Mouse (Mus musculus): Measurements from ENCODE around the gene Tubd1. TPM values are rescaled to one million over a fixed set of nuclear protein-coding genes. Genes with fewer than 3 reads are reported as not detected.

Gene Tubd1
- polyA plus RNA-seq, 1 experiment from 2014 or later: 13.8 TPM

GRCm38 (mm10) chr11:86578809-86579730, 34.3 kb downstream of the Tubd1 start:
- no peak overlapping the region for H3K27ac ChIP-seq
- H3K27me3 ChIP-seq: no peaks in the 10 kb centered on the region
- ATAC-seq (ENCODE audit: insufficient number of reproducible peaks, insufficient read depth, low FRiP score, low TSS enrichment, low read depth): no peak
- WGBS: 77% methylated on average over 25 of the region's 25 CpGs
- H3K36me3 ChIP-seq: 0 out of 2 replicates have a peak, but pooled peaks cover 6% of the 10 kb centered on the region
- H3K4me2 ChIP-seq: no peak overlapping the region
- H3K9ac ChIP-seq: no peak overlapping the region
- no peaks in the 10 kb centered on the region for H3K9me3 ChIP-seq
- no peak overlapping the region for H3K4me3 ChIP-seq
- peaks cover 25% of the 10 kb centered on the region for H3K4me1 ChIP-seq

DNA sequence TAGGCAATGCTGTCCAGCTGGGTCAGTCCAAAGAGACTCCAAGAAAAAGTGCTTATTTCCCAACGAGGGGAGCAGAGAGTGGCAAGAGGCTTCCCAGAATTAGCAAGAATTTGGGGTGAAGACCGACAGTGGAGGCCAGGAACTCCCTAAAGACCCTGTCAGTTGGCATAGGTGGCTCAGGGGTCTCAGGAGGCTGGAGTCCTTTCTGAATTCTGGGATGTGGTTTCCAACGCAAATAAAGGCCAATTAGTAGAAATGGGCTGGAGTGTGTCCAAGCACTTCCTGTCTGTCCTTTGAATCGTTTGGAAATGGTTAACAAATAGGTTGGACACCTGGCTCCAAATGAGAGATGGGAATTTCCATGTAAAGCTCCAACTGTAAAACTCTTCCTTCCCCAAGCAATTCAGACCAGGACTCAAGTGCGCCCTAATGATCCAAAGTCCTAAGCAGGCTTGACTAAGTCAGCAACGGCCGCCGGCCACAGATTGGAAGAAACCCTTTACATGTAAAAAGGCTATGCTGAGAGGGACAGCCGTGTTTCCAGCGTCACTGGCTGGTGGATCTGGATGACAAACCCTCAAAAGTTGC, 35.0 kb downstream of the Tubd1 start:
- WGBS: 72% methylated on average over 10 of the region's 10 CpGs
- Histone ChIP-seq H3K4me1 (peaks cover 25% of the 10 kb centered on the region), H3K4me3 (no peak overlapping the region), H3K36me3 (0 out of 2 replicates have a peak, but pooled peaks cover 6% of the 10 kb centered on the region), H3K9me3 (no peaks in the 10 kb centered on the region), H3K27me3 (no peaks in the 10 kb centered on the region), H3K4me2 (no peak overlapping the region), H3K9ac (no peak overlapping the region), H3K27ac (no peak overlapping the region)
- ATAC-seq (ENCODE audit: insufficient number of reproducible peaks, insufficient read depth, low FRiP score, low TSS enrichment, low read depth): no peak

DNA sequence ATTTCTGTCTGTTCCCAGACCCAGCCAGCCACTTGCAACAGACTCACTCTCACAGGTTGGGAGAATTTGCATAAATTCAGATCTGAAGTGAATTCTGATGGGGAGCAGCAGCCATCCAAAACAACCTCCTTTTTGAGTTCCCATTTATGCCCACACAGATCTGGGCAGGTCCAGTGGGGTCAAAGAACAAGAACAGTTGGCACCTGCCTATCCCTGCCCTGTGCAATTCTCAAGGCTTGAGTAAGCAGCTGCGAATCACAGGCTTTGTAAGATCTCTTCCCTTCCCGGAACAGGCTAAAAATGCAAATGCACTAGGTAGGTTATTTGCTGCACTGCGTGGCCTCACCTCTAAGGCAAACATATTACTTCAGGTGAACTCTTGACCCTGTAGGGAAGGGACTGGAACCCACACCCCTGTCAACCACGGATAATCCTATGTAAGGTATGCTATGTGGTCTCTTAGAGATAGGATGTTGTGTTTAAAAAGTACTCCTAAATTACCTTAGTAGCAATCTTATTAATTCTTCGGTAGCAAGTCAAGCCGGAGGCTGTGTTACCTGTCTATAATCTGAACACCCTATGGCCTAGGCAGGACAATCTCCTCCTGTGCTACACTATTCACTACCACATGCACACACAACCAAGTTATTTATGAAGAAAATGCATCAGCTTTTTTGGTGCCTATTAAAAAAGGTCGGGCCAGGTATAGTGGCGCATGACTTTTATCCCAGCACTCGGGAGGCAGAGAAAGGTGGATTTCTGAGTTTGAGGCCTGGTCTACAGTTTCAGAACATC, 35.7 kb downstream of the Tubd1 start:
- no peak overlapping the region for H3K9ac ChIP-seq
- H3K27me3 ChIP-seq: no peaks in the 10 kb centered on the region
- no peak overlapping the region for H3K4me2 ChIP-seq
- peaks cover 25% of the 10 kb centered on the region for H3K4me1 ChIP-seq
- H3K27ac ChIP-seq: peak overlapping the region; percentile 77; the same call in 1 of the 2 replicates
- H3K36me3 ChIP-seq: 0 out of 2 replicates have a peak, but pooled peaks cover 6% of the 10 kb centered on the region
- H3K4me3 ChIP-seq: no peak overlapping the region
- WGBS: 77% methylated on average over 9 of the region's 9 CpGs
- no peak for ATAC-seq (ENCODE audit: insufficient number of reproducible peaks, insufficient read depth, low FRiP score, low TSS enrichment, low read depth)
- no peaks in the 10 kb centered on the region for H3K9me3 ChIP-seq

GRCm38 (mm10) chr11:86581250-86581753, 36.5 kb downstream of the Tubd1 start:
- Histone ChIP-seq H3K27ac (peak overlapping the region; percentile 77), H3K9ac (peak overlapping the region; percentile 37; the same call in 1 of the 2 replicates), H3K36me3 (0 out of 2 replicates have a peak, but pooled peaks cover 6% of the 10 kb centered on the region), H3K9me3 (no peaks in the 10 kb centered on the region), H3K27me3 (no peaks in the 10 kb centered on the region), H3K4me1 (peaks cover 25% of the 10 kb centered on the region), H3K4me2 (peak overlapping the region; percentile 9; the same call in 1 of the 2 replicates), H3K4me3 (no peak overlapping the region)
- WGBS: 15% methylated on average over 11 of the region's 11 CpGs
- no peak for ATAC-seq (ENCODE audit: insufficient number of reproducible peaks, insufficient read depth, low FRiP score, low TSS enrichment, low read depth)

DNA sequence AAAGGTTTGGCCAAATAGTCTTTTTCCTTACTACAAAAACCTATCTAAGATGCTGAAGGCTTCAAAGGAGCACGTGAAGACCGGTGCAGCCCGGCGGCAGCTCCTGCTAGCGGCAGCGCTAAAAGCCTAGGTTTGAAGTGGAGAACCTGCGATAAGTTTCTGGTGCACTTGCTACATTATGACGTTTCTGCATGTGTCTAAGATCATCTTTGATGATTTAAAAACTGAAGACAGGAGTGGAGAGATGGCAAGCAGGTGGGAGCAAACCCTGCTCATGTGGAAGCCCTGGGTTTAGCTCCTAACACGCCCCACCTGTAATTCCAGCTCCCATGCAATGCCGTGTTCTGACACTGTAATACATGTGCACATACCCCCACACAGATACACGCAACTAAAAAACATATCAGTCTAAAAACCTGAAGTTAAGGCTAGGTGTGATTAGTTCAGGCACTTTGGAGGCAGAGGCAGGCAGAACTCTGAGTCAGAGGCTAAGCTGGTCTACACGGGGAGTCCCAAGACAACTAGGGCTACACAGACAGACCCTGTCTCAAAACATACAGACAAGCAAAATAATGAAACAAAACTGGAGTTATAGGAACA, 37.3 kb downstream of the Tubd1 start:
- ATAC-seq (ENCODE audit: insufficient number of reproducible peaks, insufficient read depth, low FRiP score, low TSS enrichment, low read depth): no peak
- Histone ChIP-seq H3K27ac (no peak overlapping the region), H3K27me3 (no peaks in the 10 kb centered on the region), H3K36me3 (0 out of 2 replicates have a peak, but pooled peaks cover 6% of the 10 kb centered on the region), H3K4me3 (no peak overlapping the region), H3K4me2 (no peak overlapping the region), H3K9me3 (no peaks in the 10 kb centered on the region), H3K9ac (no peak overlapping the region), H3K4me1 (peaks cover 31% of the 10 kb centered on the region)
- 88% methylated on average over 12 of the region's 12 CpGs for WGBS

- Histone ChIP-seq H3K4me3 (no peak overlapping the region), H3K36me3 (0 out of 2 replicates have a peak, but pooled peaks cover 6% of the 10 kb centered on the region), H3K9ac (no peak overlapping the region), H3K27ac (no peak overlapping the region), H3K4me2 (no peak overlapping the region), H3K9me3 (no peaks in the 10 kb centered on the region), H3K27me3 (no peaks in the 10 kb centered on the region), H3K4me1 (peaks cover 31% of the 10 kb centered on the region)
- no peak for ATAC-seq (ENCODE audit: insufficient number of reproducible peaks, insufficient read depth, low FRiP score, low TSS enrichment, low read depth)
- WGBS: 91% methylated on average over 7 of the region's 7 CpGs
Observed at GRCm38 (mm10) chr11:86582543-86583260, 37.9 kb downstream of the Tubd1 start.

- Histone ChIP-seq H3K27ac (no peak overlapping the region), H3K4me2 (no peak overlapping the region), H3K27me3 (no peaks in the 10 kb centered on the region), H3K4me1 (peaks cover 33% of the 10 kb centered on the region), H3K4me3 (no peak overlapping the region), H3K9me3 (no peaks in the 10 kb centered on the region), H3K36me3 (0 out of 2 replicates have a peak, but pooled peaks cover 6% of the 10 kb centered on the region), H3K9ac (no peak overlapping the region)
- ATAC-seq (ENCODE audit: insufficient number of reproducible peaks, insufficient read depth, low FRiP score, low TSS enrichment, low read depth): no peak
- WGBS: 93% methylated on average over 3 of the region's 3 CpGs
Observed at GRCm38 (mm10) chr11:86583313-86583825, 38.6 kb downstream of the Tubd1 start.

DNA sequence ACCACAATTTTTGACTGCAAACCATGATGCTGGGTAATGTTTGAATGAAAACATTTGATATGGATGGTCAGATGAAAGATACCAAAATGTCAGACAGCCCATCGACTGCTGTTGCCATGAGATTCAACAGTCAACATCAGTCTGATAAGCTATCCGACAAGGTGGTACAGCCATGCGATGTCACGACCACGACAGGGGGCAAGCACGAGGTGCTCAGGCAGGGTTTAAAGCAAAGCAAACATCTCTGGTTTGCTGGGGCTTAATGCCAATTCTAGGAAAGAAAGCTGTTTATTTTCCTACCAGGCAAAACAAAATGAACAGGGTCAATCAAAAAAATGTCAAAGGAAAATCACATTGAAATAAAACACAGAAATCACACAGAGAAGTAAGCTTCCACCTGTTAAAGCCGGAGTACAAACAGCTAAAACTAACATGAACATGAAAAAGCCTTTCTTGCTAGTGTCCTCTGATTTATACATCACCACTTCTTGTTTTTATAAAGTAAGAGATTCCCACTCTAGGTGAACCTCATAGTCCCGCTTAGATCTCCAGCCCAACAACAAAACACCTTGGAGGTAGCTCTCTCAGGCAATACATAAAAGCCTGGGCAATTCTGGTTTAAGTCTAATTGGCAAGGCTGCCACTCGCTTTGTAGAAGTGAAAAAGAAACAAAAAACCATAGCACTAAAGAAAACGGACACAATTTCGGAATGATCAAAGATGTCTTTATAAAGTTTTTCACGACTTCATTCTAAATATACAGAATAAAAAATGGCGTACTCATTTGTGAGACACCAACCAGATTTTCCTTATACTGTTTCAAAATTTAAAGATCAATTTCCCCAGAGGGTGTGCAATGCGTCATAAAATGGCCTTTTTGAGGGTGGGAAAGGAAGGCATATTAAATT, 39.5 kb downstream of the Tubd1 start:
- peaks cover 27% of the 10 kb centered on the region for H3K4me1 ChIP-seq
- no peaks in the 10 kb centered on the region for H3K9me3 ChIP-seq
- 0 out of 2 replicates have a peak, but pooled peaks cover 6% of the 10 kb centered on the region for H3K36me3 ChIP-seq
- WGBS: 87% methylated on average over 14 of the region's 14 CpGs
- no peak overlapping the region for H3K4me2 ChIP-seq
- no peak overlapping the region for H3K4me3 ChIP-seq
- no peak overlapping the region for H3K9ac ChIP-seq
- no peak for ATAC-seq (ENCODE audit: insufficient number of reproducible peaks, insufficient read depth, low FRiP score, low TSS enrichment, low read depth)
- H3K27ac ChIP-seq: no peak overlapping the region
- H3K27me3 ChIP-seq: no peaks in the 10 kb centered on the region

GRCm38 (mm10) chr11:86584898-86585597, 40.3 kb downstream of the Tubd1 start:
- no peaks in the 10 kb centered on the region for H3K27me3 ChIP-seq
- H3K27ac ChIP-seq: peak overlapping the region; percentile 69
- peaks cover 25% of the 10 kb centered on the region for H3K4me1 ChIP-seq
- H3K4me2 ChIP-seq: peak overlapping the region; percentile 57
- no peaks in the 10 kb centered on the region for H3K9me3 ChIP-seq
- no peak overlapping the region for H3K9ac ChIP-seq
- WGBS: 68% methylated on average over 7 of the region's 7 CpGs
- H3K4me3 ChIP-seq: no peak overlapping the region
- ATAC-seq (ENCODE audit: insufficient number of reproducible peaks, insufficient read depth, low FRiP score, low TSS enrichment, low read depth): no peak
- 0 out of 2 replicates have a peak, but pooled peaks cover 6% of the 10 kb centered on the region for H3K36me3 ChIP-seq

All from embryonic facial prominence, embryonic 13.5 days (tissue).